Mouse (Mus musculus) retina, embryonic 14.5 days (tissue): ENCODE measurements around the gene Zfp820.
A peak's percentile ranks its signal among the peaks of the same experiment; 100 is the strongest.
"Not testable (repeated sequence)": the region's sequence is repeated elsewhere in the genome, so short reads cannot be mapped to it uniquely, and the experiment has no call there.

ENCODE experiments used
- DNase-seq: peaks from one replicate; pipeline ENCODE4 v3.0.0-alpha.2; 2015; ENCODE audit warnings: low spot score

Gene Zfp820

DNA sequence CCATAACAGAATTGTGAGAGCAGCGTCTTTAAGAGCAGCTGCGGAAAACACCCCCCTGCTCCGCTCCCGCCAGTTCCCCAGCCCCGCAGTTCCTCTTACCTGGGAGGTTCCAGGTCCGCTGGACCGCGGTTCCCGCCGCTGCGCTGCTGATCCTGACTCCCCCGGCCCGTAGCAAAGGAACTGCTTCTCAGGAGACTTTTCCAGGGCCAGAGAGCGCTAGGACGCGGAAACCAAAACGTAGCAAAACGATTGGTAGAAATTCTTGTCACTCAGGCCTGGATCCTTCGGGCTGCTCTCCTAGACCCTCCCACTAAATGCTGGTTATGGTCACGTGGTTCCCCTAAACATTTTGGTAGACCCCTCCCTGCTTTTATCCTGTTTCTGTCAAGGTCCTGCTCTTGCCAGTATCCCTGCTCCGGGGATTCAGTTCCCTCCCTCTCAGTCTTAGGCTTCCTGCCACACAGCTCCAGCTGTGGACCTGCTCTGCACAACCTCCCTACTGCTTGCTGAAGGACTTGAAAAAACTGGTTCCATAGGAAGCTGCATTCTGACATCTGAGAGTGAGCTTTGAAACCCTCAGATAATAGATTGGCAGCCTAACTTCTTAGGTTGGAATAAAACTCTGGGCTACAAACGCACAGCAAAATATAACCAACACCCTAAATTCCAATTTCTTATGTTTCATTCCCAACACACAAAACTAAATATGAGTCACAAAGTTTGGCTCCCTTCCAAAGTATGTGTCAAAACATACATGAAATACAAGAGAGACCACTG, at the start of gene Zfp820:
Gene Zfp820 (minus strand): TSS at position 228 of the 777 bp plus-strand sequence.
- DNase-seq = peak; percentile 95

DNA sequence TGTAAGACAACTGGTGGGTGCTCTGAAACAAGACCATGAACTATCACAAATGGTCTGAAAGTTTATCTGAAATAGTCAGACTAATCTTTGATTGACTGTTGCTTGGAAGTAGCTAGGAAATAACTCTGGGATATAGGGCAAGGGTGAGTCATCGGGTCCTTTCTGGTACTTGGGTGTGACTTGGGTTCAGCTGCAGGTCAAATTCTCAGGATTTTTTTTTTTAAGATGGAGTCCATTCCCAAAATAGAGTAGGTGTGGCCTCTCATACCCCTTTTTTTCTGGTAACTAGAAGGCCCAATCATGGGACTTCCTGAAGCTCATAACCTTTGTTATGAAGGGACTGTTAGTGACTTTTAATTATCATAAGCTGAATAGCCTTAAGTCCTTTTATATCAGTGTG, 25.7 kb upstream of the Zfp820 start:
- no peak for DNase-seq

GRCm38 (mm10) chr17:21846322-21846582, 680 bp upstream of the Zfp820 start:
- not testable (repeated sequence) for DNase-seq

DNA sequence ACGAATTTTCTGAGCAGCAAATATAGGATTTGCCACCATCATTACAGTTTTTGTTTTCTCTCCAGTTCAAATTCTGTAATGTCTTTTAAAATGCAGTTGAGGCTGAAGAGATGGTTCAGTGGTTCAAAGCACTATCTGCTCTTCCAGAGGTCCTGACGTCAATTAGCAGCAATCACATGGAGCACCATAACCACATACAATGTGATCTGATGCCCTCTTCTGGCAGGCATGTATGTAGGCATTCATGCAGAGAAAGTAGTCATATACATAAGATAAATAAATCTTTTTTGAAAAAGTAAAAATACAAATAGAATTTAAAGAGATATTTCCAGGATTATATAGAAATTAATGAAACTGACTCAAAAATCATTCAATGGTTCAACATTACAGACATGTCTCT, 7.1 kb downstream of the Zfp820 start:
- DNase-seq = no peak

DNA sequence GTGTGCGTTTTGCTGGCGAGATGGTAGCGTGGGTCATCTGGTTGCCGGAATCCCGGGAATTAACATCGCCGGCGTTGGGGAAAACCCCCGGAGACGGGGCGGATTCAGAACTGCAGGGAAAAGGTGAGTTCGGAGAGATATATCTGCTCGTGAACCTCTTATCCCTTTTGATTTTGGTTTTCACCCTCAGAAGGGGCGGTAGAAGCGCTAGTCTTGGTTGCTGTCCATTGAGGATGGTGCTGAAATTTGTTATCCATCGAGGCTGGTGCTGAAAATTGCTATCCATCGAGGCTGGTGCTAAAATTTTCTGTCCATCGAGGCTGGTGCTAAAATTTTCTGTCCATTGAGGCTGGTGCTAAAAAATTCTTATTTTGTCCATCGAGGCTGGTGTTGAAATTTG, 44.2 kb downstream of the Zfp820 start:
- DNase-seq = peak; percentile 26

GRCm38 (mm10) chr17:21792256-21792655, 53.3 kb downstream of the Zfp820 start:
- no peak for DNase-seq

DNA sequence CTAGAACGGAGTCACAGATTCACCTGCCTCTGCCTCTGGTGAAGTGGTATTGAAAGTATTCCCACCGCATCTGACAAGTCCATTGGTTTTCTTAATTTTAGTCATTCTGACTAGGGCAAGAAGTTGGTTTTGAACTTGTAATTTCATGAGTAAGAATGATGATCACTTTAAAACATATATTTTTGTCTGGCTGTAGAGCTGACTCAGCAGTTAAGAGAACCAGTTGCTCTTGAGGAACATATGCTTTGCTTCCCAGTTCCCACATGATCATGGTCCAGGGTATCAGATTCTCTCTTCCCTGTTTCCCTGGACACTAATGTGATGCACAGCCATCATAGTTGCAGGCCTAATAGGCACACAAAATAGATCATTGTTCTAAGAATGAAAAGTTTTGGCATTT, 75.2 kb downstream of the Zfp820 start:
- no peak for DNase-seq
